Mouse (Mus musculus): Measurements from ENCODE around the gene Morn5. TPM values are rescaled to one million over a fixed set of nuclear protein-coding genes. Genes with fewer than 3 reads are reported as not detected.

Morn5 gene
- 5.0 and 5.3 TPM in 2 replicates for polyA plus RNA-seq (2012; rRNA removed)

GRCm38 (mm10) chr2:36048748-36049566 lies at the start of gene Morn5, which contains the start of gene Ndufa8:
TSS of gene Morn5 (plus strand) at chr2:36049458.
TSS of gene Ndufa8 (minus strand) at chr2:36049406.

GRCm38 (mm10) chr2:36104956-36105741 lies 55.9 kb downstream of the Morn5 start, which contains the start of gene Lhx6:
TSS of gene Lhx6 (minus strand) at chr2:36105408.

Other genes starting within 250 kb of the Morn5 start
- gene Ttll11, start 69.5 kb upstream of the Morn5 start, polyA plus RNA-seq (2012; rRNA removed): 3.6 and 4.8 TPM in 2 replicates
- 69.2 and 77.8 TPM in 2 replicates for gene Ndufa8, start 52 bp upstream of the Morn5 start, polyA plus RNA-seq (2012; rRNA removed)
- gene Lhx6, start 56.0 kb downstream of the Morn5 start, polyA plus RNA-seq (2012; rRNA removed): 4.0 and 5.0 TPM in 2 replicates
- gene Mrrf, start 86.9 kb downstream of the Morn5 start, polyA plus RNA-seq (2012; rRNA removed): 37.2 and 37.3 TPM in 2 replicates
- 8.4 and 11.1 TPM in 2 replicates for gene Rbm18, start 87.3 kb downstream of the Morn5 start, polyA plus RNA-seq (2012; rRNA removed)
- gene Ptgs1, start 181.0 kb downstream of the Morn5 start, polyA plus RNA-seq (2012; rRNA removed): 14.9 and 17.9 TPM in 2 replicates